Mouse (Mus musculus): ENCODE measurements around the gene Myo9b.

DNA sequence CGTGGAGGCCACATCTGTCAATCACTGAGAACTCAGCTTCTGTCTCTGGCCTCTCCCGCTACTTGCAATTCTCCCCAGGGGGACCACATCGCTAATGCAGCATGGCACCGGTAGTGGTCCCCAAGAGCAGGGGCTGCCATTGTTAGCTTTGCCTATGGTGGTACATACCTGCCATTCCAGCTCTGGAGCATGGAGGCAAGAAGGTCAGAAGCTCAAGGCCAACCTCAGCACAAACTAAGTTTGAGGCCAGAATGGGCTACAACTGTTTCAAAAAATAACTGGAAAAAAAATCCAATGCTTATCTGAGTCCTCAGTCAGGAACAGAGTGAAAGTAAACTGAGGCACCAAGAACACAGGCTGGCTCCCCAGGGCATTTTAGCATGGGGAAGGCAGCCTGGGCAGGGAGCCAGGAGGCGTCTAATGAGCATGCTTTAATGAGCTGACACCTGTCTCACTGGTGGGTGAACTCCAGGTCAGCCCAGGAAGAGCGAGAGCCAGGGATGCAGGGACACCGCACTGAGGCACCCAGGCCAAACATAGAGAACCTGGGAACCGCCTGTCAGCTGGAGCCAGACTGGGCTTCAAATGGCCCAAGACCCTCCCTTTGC is 104.0 kb downstream of the Myo9b start:
- TF ChIP-seq CTCF (IDR thresholded peaks at IDR 0.05; ENCODE audit: control insufficient read depth, insufficient read depth, insufficient replicate concordance, low read depth, low read length) (no peak), POLR2A (IDR thresholded peaks at IDR 0.05; ENCODE audit: control insufficient read depth, low read depth, low read length) (no peak)
